Mouse (Mus musculus) heart, adult 11 months (tissue): ENCODE measurements around the gene Otulinl.
A peak's percentile ranks its signal among the peaks of the same experiment; 100 is the strongest.

ENCODE experiments used
- DNase-seq: peaks from one replicate; pipeline ENCODE4 v3.0.0; 2022

The Otulinl gene

GRCm38 (mm10) chr15:27678511-27678910 is 2.9 kb downstream of the Otulinl start:
- peak; percentile 74 for DNase-seq

- DNase-seq, result no peak
Measured at GRCm38 (mm10) chr15:27677801-27678200, 3.6 kb downstream of the Otulinl start.

GRCm38 (mm10) chr15:27676211-27676610 is 5.2 kb downstream of the Otulinl start:
- peak; percentile 88 for DNase-seq

GRCm38 (mm10) chr15:27675122-27675521 is 6.3 kb downstream of the Otulinl start:
- peak; percentile 87 for DNase-seq

GRCm38 (mm10) chr15:27674041-27674440 is 7.3 kb downstream of the Otulinl start:
- peak; percentile 85 for DNase-seq

- peak; percentile 91 for DNase-seq
Measured at GRCm38 (mm10) chr15:27673151-27673550, 8.2 kb downstream of the Otulinl start.

- DNase-seq, result peak; percentile 77
Measured at GRCm38 (mm10) chr15:27672259-27672658, 9.1 kb downstream of the Otulinl start.

GRCm38 (mm10) chr15:27671612-27672245 is 9.7 kb downstream of the Otulinl start:
- peak; percentile 90 for DNase-seq

- no peak for DNase-seq
Measured at GRCm38 (mm10) chr15:27670708-27671107, 10.7 kb downstream of the Otulinl start.

- DNase-seq, result peak; percentile 88
Measured at GRCm38 (mm10) chr15:27669931-27670411, 11.4 kb downstream of the Otulinl start.

GRCm38 (mm10) chr15:27669276-27669675 is 12.1 kb downstream of the Otulinl start:
- DNase-seq, result no peak

GRCm38 (mm10) chr15:27668557-27668956 is 12.8 kb downstream of the Otulinl start:
- peak; percentile 63 for DNase-seq

- DNase-seq, result no peak
Measured at GRCm38 (mm10) chr15:27668001-27668461, 13.3 kb downstream of the Otulinl start.

- DNase-seq, result peak; percentile 83
Measured at GRCm38 (mm10) chr15:27666911-27667539, 14.4 kb downstream of the Otulinl start.

- DNase-seq, result peak; percentile 96
Measured at GRCm38 (mm10) chr15:27665392-27665911, 15.9 kb downstream of the Otulinl start.

- DNase-seq, result peak; percentile 96
Measured at GRCm38 (mm10) chr15:27664126-27664525, 17.3 kb downstream of the Otulinl start.

GRCm38 (mm10) chr15:27662699-27663098 is 18.7 kb downstream of the Otulinl start:
- DNase-seq, result no peak

GRCm38 (mm10) chr15:27661696-27662095 is 19.7 kb downstream of the Otulinl start:
- DNase-seq, result peak; percentile 57

- peak; percentile 97 for DNase-seq
Measured at GRCm38 (mm10) chr15:27659592-27660244, 21.7 kb downstream of the Otulinl start.

GRCm38 (mm10) chr15:27659143-27659542 is 22.2 kb downstream of the Otulinl start:
- DNase-seq, result peak; percentile 65

GRCm38 (mm10) chr15:27658356-27658755 is 23.0 kb downstream of the Otulinl start:
- DNase-seq, result no peak

- peak; percentile 56 for DNase-seq
Measured at GRCm38 (mm10) chr15:27657866-27658265, 23.5 kb downstream of the Otulinl start.

GRCm38 (mm10) chr15:27656626-27657025 is 24.8 kb downstream of the Otulinl start:
- DNase-seq, result peak; percentile 82
